Mouse (Mus musculus) testis, adult 2 months (tissue): ENCODE measurements around the gene Arhgef19. TPM values are rescaled to one million over a fixed set of nuclear protein-coding genes. Genes with fewer than 3 reads are reported as not detected.
A peak's percentile ranks its signal among the peaks of the same experiment; 100 is the strongest.

Experiments used
- H3K27ac ChIP-seq: fragments of 200-500 bp; 2 replicates; pipeline ENCODE4 v1.5.1; 2012; ENCODE audit warnings: low read depth, low read length; ENCODE audit not compliant: control insufficient read depth, insufficient read depth
- H3K27me3 ChIP-seq: fragments of 200-500 bp; 2 replicates; pipeline ENCODE4 v1.6.1; 2012; ENCODE audit warnings: mild to moderate bottlenecking, low read length, moderate library complexity; ENCODE audit not compliant: control insufficient read depth, insufficient read depth
- H3K36me3 ChIP-seq: fragments of 200-500 bp; 2 replicates; pipeline ENCODE4 v1.6.1; 2012; ENCODE audit warnings: mild to moderate bottlenecking, low read length; ENCODE audit not compliant: control insufficient read depth, insufficient read depth
- H3K4me1 ChIP-seq: fragments of 200-500 bp; 2 replicates; pipeline ENCODE4 v1.6.1; 2012; ENCODE audit warnings: low read length; ENCODE audit not compliant: control insufficient read depth, insufficient read depth
- H3K4me3 ChIP-seq: fragments of 200-500 bp; 2 replicates; pipeline ENCODE4 v1.5.1; 2012; ENCODE audit warnings: low read depth, mild to moderate bottlenecking, low read length, moderate library complexity, mixed read lengths; ENCODE audit not compliant: control insufficient read depth
- CTCF ChIP-seq: fragments of 200-500 bp; IDR thresholded peaks from 2 replicates; pipeline ENCODE4 v1.5.1; 2012; ENCODE audit warnings: low read depth, mild to moderate bottlenecking, inconsistent platforms, low read length, moderate library complexity; ENCODE audit not compliant: control insufficient read depth, insufficient read depth, insufficient replicate concordance
- POLR2A ChIP-seq: fragments of 200-500 bp; IDR thresholded peaks from 2 replicates; pipeline ENCODE4 v1.6.1; 2012; ENCODE audit warnings: low read depth, mild to moderate bottlenecking, inconsistent platforms, low read length, moderate library complexity; ENCODE audit not compliant: control insufficient read depth
- polyA plus RNA-seq: library from polyadenylated mRNA; depleted of rRNA; stranded (reverse); fragments of >200 nt; gene quantifications from 2 replicates; pipeline ENCODE4 v1.2.3, GENCODE M21; 2012

The Arhgef19 gene
- polyA plus RNA-seq, 1 experiment: 0.65 TPM

GRCm38 (mm10) chr4:141254234-141254633, 14.9 kb downstream of the Arhgef19 start:
- Histone ChIP-seq H3K4me3 (no peak overlapping the region), H3K36me3 (no peaks in the 10 kb centered on the region), H3K27ac (no peak overlapping the region)

GRCm38 (mm10) chr4:141257440-141257839, 18.1 kb downstream of the Arhgef19 start:
- Histone ChIP-seq H3K4me3 (no peak overlapping the region), H3K27ac (no peak overlapping the region)
- TF ChIP-seq CTCF: peak; percentile 79; the same call in 1 of the 2 replicates
- TF ChIP-seq POLR2A: no peak

More at GRCm38 (mm10) chr4:141254234-141254633, 14.9 kb downstream of the Arhgef19 start:
- peaks cover 3% of the 10 kb centered on the region for H3K4me1 ChIP-seq
- TF ChIP-seq POLR2A: no peak
- no peak for TF ChIP-seq CTCF
- no peaks in the 10 kb centered on the region for H3K27me3 ChIP-seq

DNA sequence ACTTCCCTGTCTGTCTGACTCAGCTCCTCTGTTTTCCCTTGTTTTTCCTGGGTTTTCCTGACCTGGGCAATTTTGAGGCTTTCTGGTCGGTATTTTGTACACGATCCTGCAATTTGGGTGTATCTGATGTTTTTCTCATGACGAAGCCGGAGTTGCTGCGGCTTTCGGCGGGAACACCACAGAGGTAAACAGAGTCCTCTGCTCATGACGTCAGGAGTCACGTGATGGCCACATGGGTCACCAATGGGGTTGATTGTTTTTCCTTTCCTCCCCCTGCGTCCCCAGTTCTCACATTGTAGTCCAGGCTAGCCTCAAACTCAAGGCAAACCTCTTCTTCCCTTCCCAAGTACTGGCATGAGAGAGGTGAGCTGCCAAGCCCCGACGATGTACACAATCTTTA, 20.1 kb downstream of the Arhgef19 start:
- TF ChIP-seq POLR2A: no peak
- TF ChIP-seq CTCF: no peak
- no peaks in the 10 kb centered on the region for H3K36me3 ChIP-seq
- H3K27me3 ChIP-seq: no peaks in the 10 kb centered on the region
- H3K4me3 ChIP-seq: no peak overlapping the region
- H3K4me1 ChIP-seq: no peaks in the 10 kb centered on the region; the same call in 1 of the 2 replicates
- H3K27ac ChIP-seq: no peak overlapping the region

More at GRCm38 (mm10) chr4:141257440-141257839, 18.1 kb downstream of the Arhgef19 start:
- Histone ChIP-seq H3K27me3 (no peaks in the 10 kb centered on the region), H3K4me1 (peaks cover 3% of the 10 kb centered on the region; the same call in 1 of the 2 replicates), H3K36me3 (no peaks in the 10 kb centered on the region)

GRCm38 (mm10) chr4:141260007-141260723, 20.9 kb downstream of the Arhgef19 start:
- no peak for TF ChIP-seq POLR2A
- no peak for TF ChIP-seq CTCF
- H3K36me3 ChIP-seq: no peaks in the 10 kb centered on the region
- H3K27me3 ChIP-seq: no peaks in the 10 kb centered on the region
- no peaks in the 10 kb centered on the region; the same call in 1 of the 2 replicates for H3K4me1 ChIP-seq
- no peak overlapping the region for H3K27ac ChIP-seq
- no peak overlapping the region for H3K4me3 ChIP-seq

DNA sequence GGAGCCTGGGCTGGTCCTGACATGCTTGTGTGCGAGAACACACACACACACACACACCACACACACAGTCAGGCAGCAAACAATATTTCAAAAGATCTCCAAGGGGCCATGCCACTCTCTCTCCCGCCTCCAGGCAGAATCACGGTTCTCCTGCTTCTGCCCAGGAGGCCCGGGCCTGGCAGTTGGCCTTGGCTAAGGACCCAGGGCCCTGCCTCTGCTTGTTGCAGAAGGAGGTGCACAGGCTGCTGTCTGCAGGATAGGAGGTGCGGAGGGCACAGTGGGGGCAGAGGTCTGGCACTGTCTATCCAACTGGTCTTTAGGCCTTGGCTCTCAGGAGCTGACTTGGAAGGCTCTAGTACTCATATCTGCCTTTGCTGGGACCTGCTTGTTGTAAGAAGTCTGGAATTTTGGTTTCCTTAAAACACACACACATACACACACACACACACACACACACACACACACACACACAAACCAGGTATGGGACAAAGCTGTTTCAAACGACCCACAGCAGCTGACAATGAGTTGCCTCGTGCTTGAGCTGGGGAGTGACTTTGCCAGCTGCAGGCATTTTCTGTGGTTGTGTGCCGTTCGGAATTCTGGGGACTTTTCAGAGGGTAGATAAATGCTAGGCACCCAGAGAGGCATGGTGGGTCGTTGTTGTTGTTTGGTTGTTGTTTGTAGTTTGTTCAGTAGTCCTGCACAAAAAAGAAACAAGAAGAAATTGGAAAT, 23.8 kb downstream of the Arhgef19 start:
- Histone ChIP-seq H3K36me3 (no peaks in the 10 kb centered on the region), H3K4me3 (no peak overlapping the region), H3K4me1 (peaks cover 2% of the 10 kb centered on the region), H3K27ac (no peak overlapping the region), H3K27me3 (no peaks in the 10 kb centered on the region)
- no peak for TF ChIP-seq CTCF
- TF ChIP-seq POLR2A: no peak

GRCm38 (mm10) chr4:141265979-141266637, 26.8 kb downstream of the Arhgef19 start:
- Histone ChIP-seq H3K4me1 (peaks cover 2% of the 10 kb centered on the region), H3K36me3 (no peaks in the 10 kb centered on the region), H3K27me3 (no peaks in the 10 kb centered on the region), H3K4me3 (no peak overlapping the region), H3K27ac (no peak overlapping the region)
- TF ChIP-seq POLR2A (no peak), CTCF (peak; percentile 68; the same call in 1 of the 2 replicates)

DNA sequence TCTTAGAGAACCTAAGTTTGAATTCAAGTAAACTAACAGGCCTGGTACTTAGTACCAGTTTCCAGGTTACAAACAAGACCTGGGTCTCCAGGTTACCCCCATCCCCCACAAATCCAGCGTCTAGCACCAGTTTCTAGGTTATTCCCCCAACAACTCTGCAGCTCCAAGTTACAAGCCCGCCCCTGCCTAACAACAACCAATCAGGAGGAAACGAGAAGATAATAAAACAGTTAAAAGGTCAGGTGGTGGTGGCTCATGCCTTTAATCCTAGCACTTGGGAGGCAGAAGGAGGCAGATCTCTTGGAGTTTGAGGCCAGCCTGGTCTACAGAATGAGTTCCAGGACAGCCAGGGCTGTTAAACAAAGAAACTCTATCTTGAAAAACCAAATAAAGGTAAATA, 28.0 kb downstream of the Arhgef19 start:
- no peaks in the 10 kb centered on the region for H3K36me3 ChIP-seq
- no peak for TF ChIP-seq POLR2A
- TF ChIP-seq CTCF: no peak

More for the DNA sequence above, 28.0 kb downstream of the Arhgef19 start:
- Histone ChIP-seq H3K27ac (no peak overlapping the region), H3K4me3 (no peak overlapping the region), H3K4me1 (peaks cover 2% of the 10 kb centered on the region), H3K27me3 (no peaks in the 10 kb centered on the region)
